Mouse (Mus musculus) layer of hippocampus, adult 2 months (tissue): Measurements from ENCODE around the gene Map4k2. TPM values are rescaled to one million over a fixed set of nuclear protein-coding genes. Genes with fewer than 3 reads are reported as not detected.

Experiments
- DNase-seq, 2 experiments: peaks; one replicate each; pipeline ENCODE4 v3.0.0; 2022; ENCODE audit warnings: low spot score in 2 of 2
- H3K27ac ChIP-seq: fragments of 200-600 bp; 2 replicates; pipeline ENCODE4 v1.8.1; 2022
- H3K4me3 ChIP-seq: fragments of 200-600 bp; 2 replicates; pipeline ENCODE4 v1.8.1; 2022; ENCODE audit warnings: mild to moderate bottlenecking
- CTCF ChIP-seq: fragments of 200-600 bp; conservative IDR thresholded peaks from 2 replicates; pipeline ENCODE4 v1.8.1; 2022; ENCODE audit warnings: antibody characterized with exemption, mild to moderate bottlenecking, moderate library complexity
- total RNA-seq, 2 experiments: library from RNA; stranded (reverse); gene quantifications; 2 replicates each; pipeline ENCODE4 v1.2.3; 2021

Map4k2 gene
- total RNA-seq, 2 experiments from 2014 or later: 81.9 to 105 TPM

- no peak for TF ChIP-seq CTCF
- H3K27ac ChIP-seq: no peak overlapping the region
- H3K4me3 ChIP-seq: no peak overlapping the region
- no peak for DNase-seq
Measured at GRCm38 (mm10) chr19:6354030-6354429, 13.1 kb downstream of the Map4k2 start.

- H3K27ac ChIP-seq: no peak overlapping the region
- DNase-seq: no peak
- TF ChIP-seq CTCF: no peak
- H3K4me3 ChIP-seq: no peak overlapping the region
Measured at GRCm38 (mm10) chr19:6361291-6361690, 20.4 kb downstream of the Map4k2 start.

GRCm38 (mm10) chr19:6363091-6363410 is 22.1 kb downstream of the Map4k2 start:
- Histone ChIP-seq H3K4me3 (peak overlapping the region; percentile 59), H3K27ac (peak overlapping the region; percentile 99)
- TF ChIP-seq CTCF: no peak
- no peak for DNase-seq

- TF ChIP-seq CTCF: no peak
- peak within 1 kb of the TSS; percentile 93 for H3K4me3 ChIP-seq
- peak within 1 kb of the TSS; percentile 99 for H3K27ac ChIP-seq
- DNase-seq: peak; percentile 100
Measured at GRCm38 (mm10) chr19:6363411-6364240, 22.7 kb downstream of the Map4k2 start, which contains the start of gene Sf1. Gene Sf1, plus strand, starts transcription at chr19:6363690.

- TF ChIP-seq CTCF: 0 out of 2 replicates have a peak, but pooled peaks have one; percentile 11
- Histone ChIP-seq H3K27ac (peak overlapping the region; percentile 99), H3K4me3 (peak overlapping the region; percentile 93)
- peak; percentile 93 for DNase-seq
Measured at GRCm38 (mm10) chr19:6364317-6364725, 23.4 kb downstream of the Map4k2 start.

- peak overlapping the region; percentile 99 for H3K27ac ChIP-seq
- DNase-seq: no peak
- no peak for TF ChIP-seq CTCF
- peak overlapping the region; percentile 93 for H3K4me3 ChIP-seq
Measured at GRCm38 (mm10) chr19:6364842-6365241, 23.9 kb downstream of the Map4k2 start.

GRCm38 (mm10) chr19:6370175-6370574 is 29.2 kb downstream of the Map4k2 start:
- TF ChIP-seq CTCF: no peak
- no peak overlapping the region for H3K4me3 ChIP-seq
- DNase-seq: no peak
- H3K27ac ChIP-seq: no peak overlapping the region

- no peak for DNase-seq
- Histone ChIP-seq H3K27ac (no peak overlapping the region), H3K4me3 (no peak overlapping the region)
- TF ChIP-seq CTCF: no peak
Measured at GRCm38 (mm10) chr19:6372433-6372832, 31.5 kb downstream of the Map4k2 start.

- DNase-seq: peak; percentile 61 to 85
- no peak overlapping the region for H3K4me3 ChIP-seq
- TF ChIP-seq CTCF: peak; percentile 89
- H3K27ac ChIP-seq: no peak overlapping the region
Measured at GRCm38 (mm10) chr19:6373539-6374400, 32.8 kb downstream of the Map4k2 start.

- no peak for DNase-seq
- TF ChIP-seq CTCF: no peak
- no peak overlapping the region for H3K4me3 ChIP-seq
- no peak overlapping the region for H3K27ac ChIP-seq
Measured at GRCm38 (mm10) chr19:6374571-6374970, 33.6 kb downstream of the Map4k2 start.

GRCm38 (mm10) chr19:6375423-6376254 is 34.7 kb downstream of the Map4k2 start:
- H3K4me3 ChIP-seq: no peak overlapping the region
- TF ChIP-seq CTCF: no peak
- H3K27ac ChIP-seq: no peak overlapping the region
- no peak for DNase-seq

- peak; percentile 86 for TF ChIP-seq CTCF
- H3K4me3 ChIP-seq: no peak overlapping the region
- H3K27ac ChIP-seq: no peak overlapping the region
- DNase-seq: peak in 1 of 2 experiments; percentile 61
Measured at GRCm38 (mm10) chr19:6376255-6376564, 35.3 kb downstream of the Map4k2 start.

- no peak for TF ChIP-seq CTCF
- H3K27ac ChIP-seq: no peak overlapping the region
Measured at GRCm38 (mm10) chr19:6376643-6377042, 35.7 kb downstream of the Map4k2 start.

More at GRCm38 (mm10) chr19:6376643-6377042, 35.7 kb downstream of the Map4k2 start:
- no peak for DNase-seq
- no peak overlapping the region for H3K4me3 ChIP-seq
